Mouse (Mus musculus) frontal cortex, postnatal 36 days (tissue): Measurements from ENCODE around the gene Suv39h2.

Experiments used
- DNase-seq, 2 experiments: peaks; one replicate each; pipeline ENCODE4 v3.0.0; 2022; ENCODE audit warnings: low spot score in 2 of 2

Gene Suv39h2

GRCm38 (mm10) chr2:3422548-3422947 is 52.3 kb downstream of the Suv39h2 start, which contains the start of gene Meig1:
Gene Meig1 (minus strand): TSS chr2:3422648.
- no peak for DNase-seq

- no peak for DNase-seq
Measured at GRCm38 (mm10) chr2:3420157-3420556, 54.7 kb downstream of the Suv39h2 start.

- DNase-seq: peak; percentile 95 to 96
Measured at GRCm38 (mm10) chr2:3418883-3419431, 55.9 kb downstream of the Suv39h2 start.

- DNase-seq: no peak
Measured at GRCm38 (mm10) chr2:3415676-3416075, 59.2 kb downstream of the Suv39h2 start.

GRCm38 (mm10) chr2:3414241-3414640 is 60.6 kb downstream of the Suv39h2 start:
- DNase-seq: peak; percentile 43 to 58

GRCm38 (mm10) chr2:3407756-3408155 is 67.1 kb downstream of the Suv39h2 start:
- DNase-seq: no peak

GRCm38 (mm10) chr2:3405981-3406380 is 68.8 kb downstream of the Suv39h2 start:
- DNase-seq: no peak
